Mouse (Mus musculus) skeletal muscle tissue, postnatal 0 days (tissue): ENCODE results near the gene Adamts8. TPM values are rescaled to one million over a fixed set of nuclear protein-coding genes. Genes with fewer than 3 reads are reported as not detected.

ENCODE experiments used
- polyA plus RNA-seq: library from polyadenylated mRNA; unstranded; fragments of >200 nt; fragmentation: Nextera tagmentation; extraction: Ambion mirVana; gene quantifications from 2 replicates; pipeline ENCODE4 v1.2.1, GENCODE M21; 2015

The Adamts8 gene
- 4.6 and 5.0 TPM in 2 replicates for polyA plus RNA-seq

GRCm38 (mm10) chr9:30942512-30943313, at the start of gene Adamts8:
TSS of gene Adamts8 (plus strand) at chr9:30942562.

DNA sequence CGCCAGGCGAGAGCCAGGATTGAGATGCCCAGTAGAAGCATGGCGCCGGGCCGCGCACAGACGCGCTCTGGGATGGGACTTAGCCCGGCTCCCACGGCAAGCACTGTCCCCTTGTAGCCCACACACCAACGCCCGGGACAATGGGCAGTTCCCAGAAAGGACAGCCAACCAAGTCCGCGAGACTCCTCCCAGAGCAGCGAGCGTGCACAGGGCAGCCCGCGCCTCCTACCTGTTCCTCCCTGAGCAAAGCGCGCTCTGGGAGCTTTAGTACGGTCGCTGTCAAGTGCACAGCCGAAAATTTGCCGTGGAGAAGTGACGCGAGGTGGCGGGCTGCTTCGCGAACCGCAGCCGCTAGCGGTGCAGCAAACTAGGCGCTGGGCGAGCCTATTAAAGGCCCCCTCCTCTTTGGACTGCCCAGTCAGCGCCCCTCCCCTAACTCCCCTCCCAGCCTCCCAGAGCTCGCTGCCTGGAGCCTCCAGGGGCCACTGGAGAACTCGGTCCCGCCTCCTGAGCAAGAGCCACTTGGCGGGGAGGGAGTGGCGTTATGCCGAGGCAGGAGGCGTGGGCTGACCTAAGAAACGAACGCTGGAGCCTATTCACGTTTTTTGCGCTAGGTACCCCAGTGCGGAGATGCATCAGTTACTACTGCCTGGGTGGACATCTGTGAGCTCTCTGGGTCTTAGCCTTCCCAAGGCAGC, 20.0 kb upstream of the Adamts8 start, which contains the start of gene Adamts15:
Adamts15 (minus strand) TSS at position 256 of the 698 bp plus-strand sequence.

Other genes with a start within 250 kb of the Adamts8 start
- 3.4 and 3.8 TPM in 2 replicates for gene Adamts15, start 20.1 kb upstream of the Adamts8 start, polyA plus RNA-seq
- gene Zbtb44, start 88.1 kb downstream of the Adamts8 start, polyA plus RNA-seq = 5.8 and 6.9 TPM in 2 replicates
- 0.26 and 0.74 TPM in 2 replicates for gene St14, start 189.3 kb downstream of the Adamts8 start, polyA plus RNA-seq